Mouse (Mus musculus) ovary, postnatal 36 days (tissue): ENCODE measurements around the gene Oxsr1.
A peak's percentile ranks its signal among the peaks of the same experiment; 100 is the strongest.
"Not testable (repeated sequence)": the region's sequence is repeated elsewhere in the genome, so short reads cannot be mapped to it uniquely, and the experiment has no call there.

Source experiments
- DNase-seq: peaks from one replicate; pipeline ENCODE4 v3.0.0; 2022; ENCODE audit warnings: low spot score, mixed read lengths

Gene Oxsr1

GRCm38 (mm10) chr9:119274814-119275213 lies 47.4 kb downstream of the Oxsr1 start:
- not testable (repeated sequence) for DNase-seq

DNA sequence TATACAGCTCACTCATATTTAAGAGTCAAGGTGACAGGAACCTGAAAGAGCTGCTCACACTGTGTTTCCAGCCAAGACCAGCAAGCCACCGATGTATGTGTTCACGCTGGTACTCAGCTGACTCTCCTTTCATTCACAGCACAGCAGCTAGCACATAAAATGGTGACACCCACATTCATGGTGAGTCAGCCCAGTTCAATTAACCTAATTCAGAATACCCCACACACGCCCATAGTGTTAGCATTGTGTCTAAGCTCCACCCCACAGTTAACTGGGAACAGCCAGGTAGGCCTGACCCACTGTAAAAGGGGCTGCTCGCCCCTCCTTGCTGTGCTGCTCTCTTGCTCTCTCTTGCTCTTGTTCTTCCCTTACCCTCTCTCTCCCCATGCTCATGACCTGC lies 50.7 kb downstream of the Oxsr1 start:
- DNase-seq, result no peak

GRCm38 (mm10) chr9:119268588-119269145 lies 53.6 kb downstream of the Oxsr1 start:
- no peak for DNase-seq

DNA sequence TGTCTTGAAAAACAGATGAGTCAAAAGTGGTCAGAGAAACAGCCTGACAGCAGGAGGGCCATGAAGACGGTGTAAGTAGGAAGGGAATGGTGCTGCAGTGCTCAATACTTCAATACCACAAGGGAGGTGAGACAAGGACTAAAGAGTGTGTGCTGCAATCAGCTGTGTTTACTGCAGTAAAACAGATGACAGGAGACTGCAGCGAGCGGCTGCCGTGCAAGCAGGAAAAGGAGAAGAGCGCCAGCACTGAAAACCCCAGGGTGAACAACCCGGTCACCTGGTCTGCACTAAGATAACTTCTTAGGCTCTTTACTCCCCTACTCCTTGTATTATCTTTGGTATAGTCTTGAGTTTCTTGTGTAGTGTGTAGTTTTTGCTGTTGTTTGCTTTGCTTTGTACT lies 54.1 kb downstream of the Oxsr1 start:
- DNase-seq, result no peak

GRCm38 (mm10) chr9:119266121-119266395 lies 56.2 kb downstream of the Oxsr1 start:
- DNase-seq, result not testable (repeated sequence)

DNA sequence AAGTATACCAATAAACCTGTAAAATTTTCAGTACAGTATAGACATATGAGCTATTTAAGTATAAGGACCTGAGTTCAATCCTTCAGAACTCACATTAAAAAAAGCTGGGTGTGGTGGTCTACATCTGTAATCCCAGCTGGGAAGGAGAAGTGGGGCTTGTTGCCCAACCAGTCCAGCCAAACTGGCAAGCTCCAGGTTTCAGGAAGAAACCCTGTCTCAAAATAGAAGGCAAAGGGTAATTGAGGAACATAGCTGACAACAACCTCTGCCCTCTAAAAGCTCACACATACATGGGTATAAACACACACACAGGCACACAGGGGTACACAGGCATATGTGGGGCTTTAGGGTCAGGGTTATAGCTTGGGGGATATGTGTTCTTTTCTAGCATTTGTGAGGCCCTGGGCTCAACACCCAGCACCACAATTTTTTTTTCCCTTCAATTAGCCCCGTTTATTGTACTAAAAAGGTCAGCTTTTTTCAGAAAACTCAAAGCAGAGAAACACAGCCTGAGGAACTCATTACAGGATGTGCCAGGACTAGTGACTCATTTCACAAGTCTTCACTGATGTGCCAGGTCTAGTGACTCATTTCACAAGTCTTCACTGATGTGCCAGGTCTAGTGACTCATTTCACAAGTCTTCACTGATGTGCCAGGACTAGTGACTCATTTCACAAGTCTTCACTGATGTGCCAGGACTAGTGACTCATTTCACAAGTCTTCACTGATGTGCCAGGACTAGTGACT lies 56.7 kb downstream of the Oxsr1 start:
- not testable (repeated sequence) for DNase-seq

DNA sequence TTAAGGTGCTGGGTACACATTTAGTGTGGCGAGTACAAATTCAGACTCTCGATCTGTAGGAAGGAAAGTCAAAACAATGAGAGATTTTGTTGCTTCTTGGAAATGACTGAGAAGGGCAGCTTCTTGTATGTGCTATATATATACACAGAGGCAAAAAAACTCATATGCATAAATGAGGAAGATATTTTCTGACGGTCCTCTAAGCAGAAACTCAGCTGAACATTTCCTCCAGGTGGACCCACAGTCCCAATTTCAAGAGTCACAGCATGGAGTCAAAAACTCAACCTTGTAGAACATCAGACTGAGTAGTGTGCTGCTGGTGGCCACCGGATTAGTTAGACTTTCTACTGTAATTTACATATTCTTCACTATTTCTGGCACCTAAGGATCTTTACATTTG lies 59.2 kb downstream of the Oxsr1 start:
- no peak for DNase-seq

GRCm38 (mm10) chr9:119260825-119261224 lies 61.4 kb downstream of the Oxsr1 start:
- DNase-seq, result no peak

DNA sequence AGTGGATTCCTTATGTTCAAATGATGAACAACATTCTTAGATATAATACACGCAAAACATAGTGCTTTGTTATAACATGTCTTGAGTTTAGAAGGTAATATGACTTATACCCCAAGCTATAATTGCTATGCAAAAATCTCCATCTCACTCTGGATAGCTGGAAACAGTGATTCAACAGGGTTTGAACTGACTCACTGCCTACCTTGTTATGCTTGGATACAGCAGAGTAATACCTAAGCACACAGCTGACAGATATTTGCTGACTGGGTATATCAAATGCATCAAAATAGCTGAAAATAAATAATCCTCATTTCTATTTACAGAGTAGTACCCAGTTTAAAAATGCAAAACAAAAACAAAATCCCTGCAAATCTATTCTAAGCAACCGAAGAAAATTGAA lies 63.4 kb downstream of the Oxsr1 start:
- DNase-seq, result no peak

GRCm38 (mm10) chr9:119258128-119258527 lies 64.1 kb downstream of the Oxsr1 start:
- DNase-seq, result no peak

DNA sequence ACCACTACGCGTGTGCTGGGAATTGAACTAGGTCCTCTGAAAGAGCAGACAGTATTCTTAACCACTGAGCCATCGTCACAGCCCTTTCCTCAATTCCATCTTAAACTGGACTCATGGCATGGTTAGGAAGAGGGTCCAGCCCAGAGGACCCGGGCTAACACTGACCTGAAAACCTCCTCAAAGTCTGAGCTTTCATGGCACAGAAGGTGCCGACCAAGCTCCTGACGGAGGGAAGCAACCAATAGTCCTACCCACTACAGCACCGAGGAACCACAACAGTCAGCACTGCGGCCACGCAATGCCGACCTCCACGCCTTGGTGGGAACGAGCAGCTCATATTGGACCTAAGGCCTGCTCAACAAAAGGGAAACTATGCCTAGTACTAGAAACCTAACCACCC lies 66.1 kb downstream of the Oxsr1 start:
- DNase-seq, result no peak

DNA sequence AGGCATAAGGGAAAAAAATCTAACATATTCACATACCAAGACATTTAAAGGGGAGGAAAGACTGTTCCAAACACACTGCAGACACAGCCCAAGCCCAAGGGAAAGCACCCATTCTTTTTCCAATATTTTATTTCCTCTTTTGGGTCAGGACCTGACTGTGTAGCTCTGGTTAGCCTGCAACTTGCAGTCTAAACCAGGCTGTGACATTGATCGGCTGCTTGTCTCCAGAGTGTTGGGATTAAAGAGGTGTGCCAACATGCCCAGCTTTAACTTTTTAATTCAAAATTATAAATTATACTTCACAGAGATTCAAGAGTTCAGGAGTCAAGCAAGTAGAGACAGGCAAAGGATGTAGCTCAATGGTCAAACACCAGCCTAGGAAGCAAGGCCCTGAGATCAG lies 67.1 kb downstream of the Oxsr1 start:
- DNase-seq, result no peak

- no peak for DNase-seq
Observed at GRCm38 (mm10) chr9:119254187-119254586, 68.0 kb downstream of the Oxsr1 start.

DNA sequence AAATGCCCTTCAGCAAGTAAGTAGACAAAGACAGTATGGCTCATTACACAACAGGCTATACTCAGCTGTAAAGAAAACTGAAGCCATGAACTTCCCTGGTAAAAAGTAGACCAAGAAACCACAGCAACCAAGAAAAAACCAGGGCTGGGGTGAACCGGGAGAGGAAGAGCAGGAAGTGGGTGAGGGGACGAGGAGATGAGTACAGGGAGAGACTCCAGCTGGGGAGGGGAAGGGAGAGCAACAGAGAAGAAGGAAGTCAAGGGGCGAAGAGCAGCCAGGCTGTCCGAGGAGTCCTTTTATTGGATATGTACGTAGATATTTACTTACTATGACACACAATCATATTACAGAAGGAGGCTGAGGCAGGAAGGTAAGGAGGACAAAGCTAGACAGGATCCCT lies 74.2 kb downstream of the Oxsr1 start:
- DNase-seq, result no peak

DNA sequence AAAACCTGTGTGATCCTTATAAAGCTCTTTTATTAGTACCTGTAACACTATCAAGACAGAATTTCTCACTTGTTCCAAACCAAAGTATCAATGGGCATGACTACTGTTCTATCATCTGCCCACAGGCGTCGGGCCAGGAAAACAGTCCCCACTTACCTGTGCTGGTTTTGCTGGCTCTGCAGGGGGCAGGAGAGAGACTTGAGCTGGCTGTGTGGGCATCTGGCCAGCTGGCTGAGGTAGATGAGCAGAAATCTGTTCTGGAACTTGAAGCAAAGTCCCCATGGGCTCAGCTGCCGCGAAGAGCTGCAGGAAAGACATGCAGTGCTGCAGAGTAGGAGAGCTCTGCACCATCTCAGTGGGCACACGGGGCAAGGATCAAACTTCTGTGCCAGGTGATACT lies 75.4 kb downstream of the Oxsr1 start:
- DNase-seq, result peak; percentile 34

DNA sequence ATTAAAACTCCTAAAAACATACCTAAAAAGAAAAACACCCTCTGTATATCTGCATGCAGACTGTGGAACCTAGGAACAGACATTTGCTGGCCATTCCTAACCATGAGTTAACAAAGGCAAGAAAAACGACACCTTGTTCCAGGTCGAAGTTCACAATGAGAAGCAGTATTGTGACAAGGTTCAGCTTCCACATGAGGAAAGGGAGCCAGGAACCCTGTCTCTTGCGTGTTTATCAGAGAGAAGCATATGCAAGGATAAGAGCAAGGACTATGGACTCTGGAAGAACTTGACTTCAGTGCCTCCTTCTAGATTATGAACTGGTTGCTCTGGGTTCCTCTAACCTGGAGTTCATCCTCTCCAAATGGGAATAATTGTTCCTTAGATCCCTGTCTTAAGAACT lies 78.2 kb downstream of the Oxsr1 start:
- DNase-seq, result no peak

DNA sequence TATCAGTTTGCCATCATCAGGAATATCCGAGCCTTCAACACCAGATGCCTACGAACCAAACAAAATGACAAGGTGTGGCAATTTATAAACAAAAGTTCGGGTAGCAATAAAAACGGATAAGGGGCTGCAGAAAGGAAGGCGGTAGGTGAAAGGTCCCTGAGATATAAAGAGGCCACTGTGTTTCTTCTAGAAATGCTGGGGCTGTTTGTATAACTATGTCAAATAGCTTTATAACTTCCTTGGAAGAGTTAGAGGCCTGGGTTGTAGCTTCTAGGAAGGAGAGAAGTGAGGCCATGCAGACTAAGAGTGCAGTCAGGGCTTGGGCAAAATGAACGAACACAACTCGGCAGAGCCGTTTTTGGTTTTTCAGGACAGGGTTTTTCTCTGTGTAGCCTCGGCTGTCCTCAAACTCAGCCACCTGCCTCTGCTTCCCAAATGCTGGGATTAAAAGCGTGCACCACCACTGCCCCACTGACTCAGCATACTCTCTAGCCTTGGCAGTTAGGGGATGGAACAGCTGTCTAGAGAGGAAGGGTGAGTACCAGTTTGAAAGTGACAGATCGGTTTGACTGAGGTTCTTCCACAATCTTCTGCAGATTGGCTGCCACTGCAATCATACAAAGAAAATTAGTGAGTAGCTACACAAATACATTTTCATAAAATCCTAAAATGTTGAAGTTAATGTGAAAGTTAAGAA lies 80.9 kb downstream of the Oxsr1 start:
- no peak for DNase-seq

DNA sequence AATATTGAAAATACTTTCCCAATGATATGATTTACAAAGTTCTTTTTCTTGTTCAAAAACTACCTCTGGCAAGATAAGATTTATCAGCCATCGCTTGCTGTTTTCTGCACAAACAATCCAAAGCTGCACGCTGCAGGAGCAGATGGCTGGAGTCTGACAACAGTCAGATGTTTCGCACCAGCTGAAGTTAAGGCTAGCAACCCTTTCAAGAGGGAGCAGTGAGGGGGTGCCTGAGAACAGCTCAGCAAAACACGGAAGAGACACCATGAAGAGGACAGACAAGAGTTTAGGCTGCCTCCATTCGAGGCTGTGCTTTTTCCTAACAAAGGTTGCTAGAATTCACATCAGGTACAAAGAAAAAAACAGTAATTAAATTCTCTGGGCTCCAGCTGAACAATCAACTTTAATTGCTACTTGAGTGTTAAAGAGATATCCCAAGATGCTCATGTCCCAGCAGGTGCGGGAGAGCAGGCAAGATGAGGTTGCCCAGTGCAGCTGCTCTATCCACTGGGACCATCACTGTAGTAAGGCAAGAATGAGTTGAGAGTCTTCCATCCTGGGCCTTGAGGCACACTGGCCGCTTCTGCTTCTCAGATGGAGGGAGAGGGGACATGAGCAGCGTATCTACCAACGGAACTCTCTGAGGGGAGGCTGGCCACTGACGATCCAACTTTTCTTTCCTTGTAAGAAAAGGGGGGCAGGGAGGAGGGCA lies 81.8 kb downstream of the Oxsr1 start:
- DNase-seq, result no peak

- no peak for DNase-seq
Observed at GRCm38 (mm10) chr9:119239274-119239673, 83.0 kb downstream of the Oxsr1 start.

DNA sequence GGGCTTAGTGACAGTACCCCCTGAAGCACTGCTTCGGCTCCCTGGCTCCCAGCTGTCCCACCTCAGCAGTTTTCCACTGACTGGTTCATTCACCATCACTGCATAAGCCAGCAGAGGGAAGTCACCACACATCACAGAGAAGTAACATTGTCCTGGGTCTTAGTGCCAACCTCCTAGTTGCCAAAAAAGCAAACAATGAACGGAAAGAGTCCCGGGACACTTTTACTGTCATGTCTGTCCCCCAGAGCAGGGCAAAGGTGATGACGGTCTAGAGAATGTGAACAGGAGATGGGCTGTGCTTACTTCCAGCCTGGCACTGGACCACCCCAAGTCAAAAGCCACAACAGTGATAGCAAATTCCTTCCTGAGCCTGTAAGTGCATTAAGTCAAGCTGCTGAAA lies 83.4 kb downstream of the Oxsr1 start:
- no peak for DNase-seq

- no peak for DNase-seq
Observed at GRCm38 (mm10) chr9:119231552-119231951, 90.7 kb downstream of the Oxsr1 start.

GRCm38 (mm10) chr9:119230829-119231228 lies 91.4 kb downstream of the Oxsr1 start:
- no peak for DNase-seq

GRCm38 (mm10) chr9:119220249-119220648 lies 102.0 kb downstream of the Oxsr1 start:
- DNase-seq, result no peak
